Mouse (Mus musculus): ENCODE measurements around the gene Tjap1. TPM values are rescaled to one million over a fixed set of nuclear protein-coding genes. Genes with fewer than 3 reads are reported as not detected.

Tjap1 gene
- total RNA-seq, 2 experiments from 2014 or later: 47.6 to 49.6 TPM

Small RNA genes within 50 kb of the gene (microRNA-seq; reads per million reads assigned to microRNA genes)
- gene Mir693: 0 to 0.18 reads per million in 2 experiments

Other genes with a start within 250 kb of the Tjap1 start
- gene Mrps18a, start 172.0 kb downstream of the Tjap1 start, total RNA-seq (2021): 10 to 100 TPM; 80.9 to 81.4 TPM
- gene Rsph9, start 138.8 kb downstream of the Tjap1 start, total RNA-seq (2021): 10 to 100 TPM; 24.6 to 28.4 TPM
- 10 to 100 TPM; 10.7 to 11.0 TPM for gene Mad2l1bp, start 129.5 kb downstream of the Tjap1 start, total RNA-seq (2021)
- gene Gtpbp2, start 122.0 kb downstream of the Tjap1 start, total RNA-seq (2021): 100 to 1,000 TPM in 1 of 2 experiments, 10 to 100 TPM in 1; 91.4 to 124 TPM
- gene Polh, start 80.4 kb downstream of the Tjap1 start, total RNA-seq (2021): 1 to 10 TPM; 5.9 to 6.0 TPM
- gene Xpo5, start 80.2 kb downstream of the Tjap1 start, total RNA-seq (2021): 10 to 100 TPM; 44.9 to 45.7 TPM
- 10 to 100 TPM; 36.3 to 40.4 TPM for gene Polr1c, start 35.0 kb downstream of the Tjap1 start, total RNA-seq (2021)
- 10 to 100 TPM; 83.8 to 97.4 TPM for gene Yipf3, start 34.9 kb downstream of the Tjap1 start, total RNA-seq (2021)
- 10 to 100 TPM; 69.7 to 72.5 TPM for gene Lrrc73, start 29.5 kb downstream of the Tjap1 start, total RNA-seq (2021)
- gene Dlk2, start 14.4 kb upstream of the Tjap1 start, total RNA-seq (2021): 10 to 100 TPM; 45.3 to 47.0 TPM
- 10 to 100 TPM in 1 of 2 experiments, 1 to 10 TPM in 1; 8.8 to 11.7 TPM for gene Abcc10, start 45.3 kb upstream of the Tjap1 start, total RNA-seq (2021)
- gene Zfp318, start 100.7 kb upstream of the Tjap1 start, total RNA-seq (2021): 10 to 100 TPM; 51.3 to 69.7 TPM
- 1 to 10 TPM; 2.5 to 2.9 TPM for gene Crip3, start 145.9 kb upstream of the Tjap1 start, total RNA-seq (2021)
- under 1 TPM in 1 of 2 experiments, not detected in 1; 0.32 TPM for gene Slc22a7, start 155.4 kb upstream of the Tjap1 start, total RNA-seq (2021)
- gene Ttbk1, start 204.6 kb upstream of the Tjap1 start, total RNA-seq (2021): 100 to 1,000 TPM; 112 to 124 TPM
- gene Dnph1, start 213.7 kb upstream of the Tjap1 start, total RNA-seq (2021): 1 to 10 TPM; 5.1 to 6.7 TPM

Data from layer of hippocampus, postnatal 25 days (tissue).